Mouse (Mus musculus): ENCODE measurements around the gene Bcas1.

DNA sequence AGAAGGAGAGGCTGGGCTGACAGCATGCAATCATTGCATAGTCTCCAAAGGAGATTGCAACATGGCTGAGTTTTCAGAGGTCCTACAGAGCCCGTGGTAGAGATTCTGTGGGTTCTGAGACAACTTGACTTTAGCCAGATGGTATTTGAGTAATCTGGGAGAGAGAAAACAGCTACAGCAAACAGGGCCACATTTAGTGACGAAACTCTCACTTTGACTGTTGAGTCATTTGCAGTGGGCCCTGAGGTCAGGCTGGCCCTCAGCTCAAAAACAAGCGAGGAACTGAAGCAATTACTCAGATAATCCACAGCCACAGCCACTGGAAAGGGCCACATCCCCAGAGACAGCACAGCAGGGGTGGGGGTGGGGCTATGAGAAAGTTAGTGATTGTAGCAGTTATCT lies 105.6 kb downstream of the Bcas1 start:
- TF ChIP-seq CTCF (IDR thresholded peaks at IDR 0.05; ENCODE audit: low read depth, low read length) (no peak), EP300 (IDR thresholded peaks at IDR 0.05; ENCODE audit: insufficient read depth, low read depth, low read length) (no peak), POLR2A (IDR thresholded peaks at IDR 0.05; ENCODE audit: insufficient read depth, low read length) (no peak)
